Mouse (Mus musculus) olfactory bulb, adult 2 months (tissue): ENCODE data around the gene Gabpa. TPM values are rescaled to one million over a fixed set of nuclear protein-coding genes. Genes with fewer than 3 reads are reported as not detected.

Source experiments
- H3K27ac ChIP-seq: fragments of 200-500 bp; 2 replicates; pipeline ENCODE4 v1.5.1; 2012; ENCODE audit warnings: low read depth, low read length; ENCODE audit not compliant: insufficient read depth
- H3K4me1 ChIP-seq: fragments of 200-500 bp; 2 replicates; pipeline ENCODE4 v1.6.1; 2012; ENCODE audit warnings: low read length; ENCODE audit not compliant: control insufficient read depth, insufficient read depth
- H3K4me3 ChIP-seq: fragments of 200-500 bp; 2 replicates; pipeline ENCODE4 v1.5.1; 2012; ENCODE audit warnings: mild to moderate bottlenecking, low read depth, low read length, moderate library complexity; ENCODE audit not compliant: insufficient read depth
- CTCF ChIP-seq: fragments of 200-500 bp; IDR thresholded peaks from 2 replicates; pipeline ENCODE4 v1.5.1; 2012; ENCODE audit warnings: low read depth, mild to moderate bottlenecking, low read length, moderate library complexity; ENCODE audit not compliant: insufficient read depth
- POLR2A ChIP-seq: fragments of 200-500 bp; IDR thresholded peaks from 2 replicates; pipeline ENCODE4 v1.6.1; 2012; ENCODE audit warnings: mild to moderate bottlenecking, low read depth, low read length, moderate library complexity; ENCODE audit not compliant: insufficient read depth
- WGBS: fragments of 180-500 bp; shearing (Covaris S2); methylation state at CpG from one replicate; pipeline ENCODE4 v1.1.7; 2018; 5-methylcytosine and 5-hydroxymethylcytosine counted together
- polyA plus RNA-seq: library from polyadenylated mRNA; stranded (reverse); fragments of >200 nt; gene quantifications from 2 replicates; pipeline ENCODE4 v1.2.4, GENCODE M21; 2012; ENCODE audit warnings: low replicate concordance; ENCODE audit not compliant: missing spikeins, insufficient read depth, insufficient read length

The Gabpa gene
- polyA plus RNA-seq = 390 TPM in 1 of 2 replicates, not detected in the other

- TF ChIP-seq CTCF (no peak), POLR2A (peak; percentile 67)
- peak within 1 kb of the TSS; percentile 85 for H3K27ac ChIP-seq
- under 1% methylated on average over 52 of the region's 52 CpGs for WGBS
These were observed at the start of gene Gabpa for GRCm38 (mm10) chr16:84834745-84835440. TSS of gene Gabpa (plus strand) at chr16:84834925.

GRCm38 (mm10) chr16:84784966-84785365 lies 49.8 kb upstream of the Gabpa start:
- Histone ChIP-seq H3K27ac (no peak overlapping the region), H3K4me1 (no peaks in the 10 kb centered on the region), H3K4me3 (no peak overlapping the region)
- no peak for TF ChIP-seq POLR2A
- no peak for TF ChIP-seq CTCF
- WGBS = 43% methylated on average over 7 of the region's 7 CpGs

More at GRCm38 (mm10) chr16:84834745-84835440, at the start of gene Gabpa:
- peak within 1 kb of the TSS; percentile 98 for H3K4me3 ChIP-seq
- H3K4me1 ChIP-seq = peaks cover 10% of the 10 kb centered on the region

GRCm38 (mm10) chr16:84790595-84791165 lies 44.0 kb upstream of the Gabpa start:
- 77% methylated on average over 2 of the region's 2 CpGs for WGBS
- no peak overlapping the region for H3K4me3 ChIP-seq
- TF ChIP-seq POLR2A = no peak
- TF ChIP-seq CTCF = no peak
- no peaks in the 10 kb centered on the region for H3K4me1 ChIP-seq
- H3K27ac ChIP-seq = no peak overlapping the region

- Histone ChIP-seq H3K27ac (no peak overlapping the region), H3K4me1 (no peaks in the 10 kb centered on the region), H3K4me3 (no peak overlapping the region)
- TF ChIP-seq POLR2A = no peak
- no peak for TF ChIP-seq CTCF
- WGBS = 94% methylated on average over 14 of the region's 14 CpGs
These were observed 41.3 kb upstream of the Gabpa start for GRCm38 (mm10) chr16:84793401-84793800.

GRCm38 (mm10) chr16:84795337-84795736 lies 39.4 kb upstream of the Gabpa start:
- 57% methylated on average over 3 of the region's 3 CpGs for WGBS
- Histone ChIP-seq H3K4me1 (no peaks in the 10 kb centered on the region), H3K27ac (no peak overlapping the region), H3K4me3 (no peak overlapping the region)
- no peak for TF ChIP-seq CTCF
- TF ChIP-seq POLR2A = no peak

- Histone ChIP-seq H3K4me1 (no peaks in the 10 kb centered on the region), H3K4me3 (no peak overlapping the region), H3K27ac (no peak overlapping the region)
- WGBS = 80% methylated on average over 9 of the region's 9 CpGs
- no peak for TF ChIP-seq POLR2A
- no peak for TF ChIP-seq CTCF
These were observed 38.0 kb upstream of the Gabpa start for GRCm38 (mm10) chr16:84796678-84797077.

- Histone ChIP-seq H3K4me3 (no peak overlapping the region), H3K27ac (no peak overlapping the region), H3K4me1 (no peaks in the 10 kb centered on the region)
- TF ChIP-seq CTCF = no peak
- TF ChIP-seq POLR2A = no peak
- 95% methylated on average over 1 of the region's 2 CpGs for WGBS
These were observed 34.7 kb upstream of the Gabpa start for GRCm38 (mm10) chr16:84800038-84800437.

GRCm38 (mm10) chr16:84802217-84802616 lies 32.5 kb upstream of the Gabpa start:
- no peak for TF ChIP-seq CTCF
- no peak for TF ChIP-seq POLR2A
- no peak overlapping the region for H3K27ac ChIP-seq
- H3K4me3 ChIP-seq = no peak overlapping the region
- WGBS = 67% methylated on average over 6 of the region's 6 CpGs
- H3K4me1 ChIP-seq = no peaks in the 10 kb centered on the region

GRCm38 (mm10) chr16:84804866-84805265 lies 29.9 kb upstream of the Gabpa start:
- no peaks in the 10 kb centered on the region for H3K4me1 ChIP-seq

GRCm38 (mm10) chr16:84806175-84806574 lies 28.6 kb upstream of the Gabpa start:
- TF ChIP-seq POLR2A (no peak), CTCF (no peak)
- WGBS = 95% methylated on average over 3 of the region's 3 CpGs
- Histone ChIP-seq H3K4me1 (no peaks in the 10 kb centered on the region), H3K27ac (no peak overlapping the region), H3K4me3 (no peak overlapping the region)

More at GRCm38 (mm10) chr16:84804866-84805265, 29.9 kb upstream of the Gabpa start:
- TF ChIP-seq POLR2A (no peak), CTCF (no peak)
- 71% methylated on average over 5 of the region's 5 CpGs for WGBS
- Histone ChIP-seq H3K27ac (no peak overlapping the region), H3K4me3 (no peak overlapping the region)
